Mouse (Mus musculus) E14TG2a.4 (cell line): ENCODE measurements around the gene Trdmt1.

Source experiments
- CTCF ChIP-seq: conservative IDR thresholded peaks from 2 replicates; pipeline ENCODE4 v1.5.1; 2014; ENCODE audit warnings: low read length
- NANOG ChIP-seq: IDR thresholded peaks from 2 replicates; pipeline ENCODE4 v1.6.1; 2014; ENCODE audit warnings: borderline replicate concordance, low read length, mixed read lengths
- POU5F1 ChIP-seq: IDR thresholded peaks from 2 replicates; pipeline ENCODE4 v1.6.1; 2014; ENCODE audit warnings: low read length, borderline replicate concordance

DNA sequence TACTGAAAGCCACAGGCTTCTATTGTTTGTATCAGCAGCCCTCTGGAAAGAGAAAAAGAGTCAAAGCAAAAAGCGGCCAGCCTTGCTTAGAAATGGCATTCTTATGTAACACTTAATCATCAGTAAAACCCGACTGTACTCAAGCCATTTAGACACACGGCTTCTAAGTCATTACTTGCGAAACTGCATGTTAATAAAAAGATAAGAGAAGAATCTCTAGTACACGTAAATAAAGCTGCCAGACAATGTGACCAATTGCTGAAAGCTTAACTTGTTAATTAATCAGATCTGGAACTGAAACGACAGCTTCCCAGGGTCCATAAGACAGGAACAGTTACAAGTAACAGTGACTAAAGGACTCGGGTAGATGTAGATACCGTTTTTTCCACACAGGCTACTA lies 22.4 kb downstream of the Trdmt1 start:
- TF ChIP-seq CTCF (no peak), NANOG (no peak), POU5F1 (no peak)
